Mouse (Mus musculus): ENCODE results near the gene Cnga1. TPM values are rescaled to one million over a fixed set of nuclear protein-coding genes. Genes with fewer than 3 reads are reported as not detected.
"Not testable (repeated sequence)": the region's sequence is repeated elsewhere in the genome, so short reads cannot be mapped to it uniquely, and the experiment has no call there.

Cnga1 gene
- polyA plus RNA-seq, 1 experiment from 2014 or later, result not detected

- Histone ChIP-seq H3K27me3 (no peaks in the 10 kb centered on the region), H3K36me3 (replicated peaks) (no peaks in the 10 kb centered on the region), H3K9ac (no peak overlapping the region), H3K4me3 (replicated peaks) (no peak overlapping the region), H3K4me2 (no peak overlapping the region), H3K27ac (no peak overlapping the region), H3K4me1 (no peaks in the 10 kb centered on the region), H3K9me3 (no peaks in the 10 kb centered on the region)
- no peak for ATAC-seq (ENCODE audit: low FRiP score)
- WGBS, result 95% methylated on average over 5 of the region's 5 CpGs
Observed at GRCm38 (mm10) chr5:72565621-72566020, 78.5 kb downstream of the Cnga1 start.

GRCm38 (mm10) chr5:72563183-72563582, 80.9 kb downstream of the Cnga1 start:
- H3K27me3 ChIP-seq; H3K36me3 ChIP-seq (replicated peaks); H3K4me1 ChIP-seq; H3K27ac ChIP-seq; H3K4me2 ChIP-seq; H3K4me3 ChIP-seq (replicated peaks); H3K9me3 ChIP-seq; ATAC-seq (ENCODE audit: low FRiP score); H3K9ac ChIP-seq: not testable (repeated sequence)
- WGBS, result 92% methylated on average over 2 of the region's 2 CpGs

- Histone ChIP-seq H3K4me3 (replicated peaks) (no peak overlapping the region), H3K4me1 (peaks cover 7% of the 10 kb centered on the region; the same call in 1 of the 2 replicates), H3K9ac (no peak overlapping the region), H3K36me3 (replicated peaks) (no peaks in the 10 kb centered on the region), H3K9me3 (no peaks in the 10 kb centered on the region), H3K27me3 (no peaks in the 10 kb centered on the region), H3K4me2 (no peak overlapping the region), H3K27ac (no peak overlapping the region)
- 82% methylated on average over 3 of the region's 3 CpGs for WGBS
- ATAC-seq (ENCODE audit: low FRiP score), result no peak
Observed at GRCm38 (mm10) chr5:72560976-72561628, 83.0 kb downstream of the Cnga1 start.

- Histone ChIP-seq H3K9me3 (no peaks in the 10 kb centered on the region), H3K27me3 (no peaks in the 10 kb centered on the region), H3K4me3 (replicated peaks) (peak within 1 kb of the TSS; percentile 84), H3K36me3 (replicated peaks) (peaks cover 4% of the 10 kb centered on the region; the same call in 1 of the 2 replicates), H3K4me1 (peaks cover 7% of the 10 kb centered on the region; the same call in 1 of the 2 replicates), H3K4me2 (peak within 1 kb of the TSS; percentile 80), H3K27ac (peak within 1 kb of the TSS; percentile 51), H3K9ac (peak within 1 kb of the TSS; percentile 92)
- under 1% methylated on average over 42 of the region's 42 CpGs for WGBS
- ATAC-seq (ENCODE audit: low FRiP score), result peak; percentile 96
Observed at GRCm38 (mm10) chr5:72559544-72560049, 84.5 kb downstream of the Cnga1 start, which contains the start of gene Nfxl1. Nfxl1 (minus strand) TSS chr5:72559684.

GRCm38 (mm10) chr5:72558716-72559526, 85.2 kb downstream of the Cnga1 start:
- Histone ChIP-seq H3K4me2 (peak overlapping the region; percentile 80), H3K9ac (peak overlapping the region; percentile 92), H3K36me3 (replicated peaks) (peaks cover 4% of the 10 kb centered on the region; the same call in 1 of the 2 replicates), H3K4me3 (replicated peaks) (peak overlapping the region; percentile 84), H3K9me3 (no peaks in the 10 kb centered on the region), H3K4me1 (peaks cover 7% of the 10 kb centered on the region; the same call in 1 of the 2 replicates), H3K27ac (peak overlapping the region; percentile 51), H3K27me3 (no peaks in the 10 kb centered on the region)
- peak; percentile 82 for ATAC-seq (ENCODE audit: low FRiP score)
- under 1% methylated on average over 57 of the region's 57 CpGs for WGBS

- no peak for ATAC-seq (ENCODE audit: low FRiP score)
- Histone ChIP-seq H3K9me3 (no peaks in the 10 kb centered on the region), H3K4me1 (peaks cover 7% of the 10 kb centered on the region; the same call in 1 of the 2 replicates), H3K36me3 (replicated peaks) (peaks cover 4% of the 10 kb centered on the region; the same call in 1 of the 2 replicates), H3K27ac (no peak overlapping the region), H3K9ac (no peak overlapping the region), H3K27me3 (no peaks in the 10 kb centered on the region), H3K4me2 (no peak overlapping the region), H3K4me3 (replicated peaks) (no peak overlapping the region)
- 86% methylated on average over 3 of the region's 3 CpGs for WGBS
Observed at GRCm38 (mm10) chr5:72556245-72556644, 87.8 kb downstream of the Cnga1 start.

Other genes starting within 250 kb of the Cnga1 start
- gene Corin, start 139.8 kb downstream of the Cnga1 start, polyA plus RNA-seq (2016; fragmentation: Nextera tagmentation; extraction: Ambion mirVana), result 0.62 and 1.0 TPM in 2 replicates
- gene Nfxl1, start 84.6 kb downstream of the Cnga1 start, polyA plus RNA-seq (2016; fragmentation: Nextera tagmentation; extraction: Ambion mirVana), result 21.8 and 24.8 TPM in 2 replicates
- 1.1 and 1.8 TPM in 2 replicates for gene Zar1, start 63.0 kb downstream of the Cnga1 start, polyA plus RNA-seq (2016; fragmentation: Nextera tagmentation; extraction: Ambion mirVana)
- 3.2 and 3.5 TPM in 2 replicates for gene Gm5868, start 56.7 kb downstream of the Cnga1 start, polyA plus RNA-seq (2016; fragmentation: Nextera tagmentation; extraction: Ambion mirVana)
- gene Nipal1, start 3.5 kb upstream of the Cnga1 start, polyA plus RNA-seq (2016; fragmentation: Nextera tagmentation; extraction: Ambion mirVana), result 0.49 and 0.56 TPM in 2 replicates
- gene Txk, start 108.5 kb upstream of the Cnga1 start, polyA plus RNA-seq (2016; fragmentation: Nextera tagmentation; extraction: Ambion mirVana), result not detected in 2 replicates
- gene Tec, start 224.2 kb upstream of the Cnga1 start, polyA plus RNA-seq (2016; fragmentation: Nextera tagmentation; extraction: Ambion mirVana), result 3.1 and 3.4 TPM in 2 replicates